Mouse (Mus musculus): ENCODE results near the gene Card10.

DNA sequence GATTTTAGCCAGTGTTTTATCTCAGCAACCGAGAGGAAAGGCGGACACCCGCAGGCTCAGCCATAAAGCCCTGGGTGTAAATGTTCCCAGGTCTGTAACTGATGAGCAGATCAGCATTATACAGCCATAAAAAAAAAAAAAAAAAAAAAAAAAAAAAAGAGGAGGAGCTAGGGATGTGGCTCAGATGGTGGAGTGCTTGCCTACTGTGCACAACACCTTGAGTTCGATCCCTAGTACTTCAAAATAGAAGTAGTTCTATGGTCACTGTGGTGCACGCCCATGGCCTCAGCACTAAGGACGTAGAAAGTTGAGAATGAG is 13.2 kb upstream of the Card10 start:
- TF ChIP-seq CTCF (IDR thresholded peaks at IDR 0.05; ENCODE audit: extremely low read depth, insufficient read depth, insufficient read length, insufficient replicate concordance) (no peak), POLR2A (IDR thresholded peaks at IDR 0.05; ENCODE audit: low read depth, low read length) (no peak)

Measured in spleen, adult 2 months (tissue).